Mouse (Mus musculus): ENCODE data around the gene Hspb7. TPM values are rescaled to one million over a fixed set of nuclear protein-coding genes. Genes with fewer than 3 reads are reported as not detected.

The Hspb7 gene
- polyA plus RNA-seq, 1 experiment from 2014 or later = 4.8 TPM

- H3K9ac ChIP-seq = no peak overlapping the region
- H3K4me2 ChIP-seq = 0 out of 2 replicates have a peak overlapping the region, but pooled peaks have one; percentile 8
- ATAC-seq (ENCODE audit: borderline replicate concordance, extremely low read depth, low FRiP score, low TSS enrichment) = peak; percentile 9; the same call in 1 of the 2 replicates
- H3K36me3 ChIP-seq = no peaks in the 10 kb centered on the region
- H3K27ac ChIP-seq = peak overlapping the region; percentile 54
- 0 out of 2 replicates have a peak overlapping the region, but pooled peaks have one; percentile 10 for H3K4me3 ChIP-seq
- H3K4me1 ChIP-seq = peaks cover 33% of the 10 kb centered on the region
- 51% methylated on average over 14 of the region's 14 CpGs for WGBS
- no peaks in the 10 kb centered on the region for H3K9me3 ChIP-seq
- H3K27me3 ChIP-seq = peaks cover 6% of the 10 kb centered on the region; the same call in 1 of the 2 replicates
Measured at GRCm38 (mm10) chr4:141421423-141421822, 844 bp downstream of the Hspb7 start.

GRCm38 (mm10) chr4:141422841-141423240 lies 2.3 kb downstream of the Hspb7 start:
- 79% methylated on average over 5 of the region's 5 CpGs for WGBS
- no peak for ATAC-seq (ENCODE audit: borderline replicate concordance, extremely low read depth, low FRiP score, low TSS enrichment)
- no peak overlapping the region for H3K9ac ChIP-seq

GRCm38 (mm10) chr4:141423288-141423687 lies 2.7 kb downstream of the Hspb7 start:
- ATAC-seq (ENCODE audit: borderline replicate concordance, extremely low read depth, low FRiP score, low TSS enrichment) = no peak
- Histone ChIP-seq H3K9ac (no peak overlapping the region), H3K9me3 (no peaks in the 10 kb centered on the region), H3K4me1 (peaks cover 42% of the 10 kb centered on the region), H3K36me3 (no peaks in the 10 kb centered on the region), H3K4me2 (no peak overlapping the region), H3K27ac (no peak overlapping the region), H3K4me3 (no peak overlapping the region), H3K27me3 (peaks cover 6% of the 10 kb centered on the region; the same call in 1 of the 2 replicates)
- WGBS = 79% methylated on average over 5 of the region's 5 CpGs

More at GRCm38 (mm10) chr4:141422841-141423240, 2.3 kb downstream of the Hspb7 start:
- no peak overlapping the region for H3K4me2 ChIP-seq
- no peaks in the 10 kb centered on the region for H3K36me3 ChIP-seq
- H3K27ac ChIP-seq = no peak overlapping the region
- peaks cover 42% of the 10 kb centered on the region for H3K4me1 ChIP-seq
- no peak overlapping the region for H3K4me3 ChIP-seq
- H3K9me3 ChIP-seq = no peaks in the 10 kb centered on the region
- peaks cover 6% of the 10 kb centered on the region; the same call in 1 of the 2 replicates for H3K27me3 ChIP-seq

GRCm38 (mm10) chr4:141423691-141424431 lies 3.3 kb downstream of the Hspb7 start:
- whole genome bisulfite sequencing = 80% methylated on average over 13 of the region's 13 CpGs
- Histone ChIP-seq H3K9me3 (no peaks in the 10 kb centered on the region), H3K27me3 (peaks cover 6% of the 10 kb centered on the region; the same call in 1 of the 2 replicates), H3K9ac (no peak overlapping the region), H3K27ac (no peak overlapping the region), H3K4me2 (no peak overlapping the region), H3K4me3 (no peak overlapping the region), H3K36me3 (no peaks in the 10 kb centered on the region), H3K4me1 (peaks cover 42% of the 10 kb centered on the region)
- ATAC-seq (ENCODE audit: borderline replicate concordance, extremely low read depth, low FRiP score, low TSS enrichment) = no peak

GRCm38 (mm10) chr4:141425484-141426479 lies 5.2 kb downstream of the Hspb7 start:
- 3% methylated on average over 35 of the region's 36 CpGs for WGBS
- H3K36me3 ChIP-seq = no peaks in the 10 kb centered on the region
- H3K27me3 ChIP-seq = peaks cover 1% of the 10 kb centered on the region; the same call in 1 of the 2 replicates
- peak; percentile 71 for ATAC-seq (ENCODE audit: borderline replicate concordance, extremely low read depth, low FRiP score, low TSS enrichment)
- H3K9me3 ChIP-seq = no peaks in the 10 kb centered on the region
- H3K4me3 ChIP-seq = peak overlapping the region; percentile 40
- peaks cover 30% of the 10 kb centered on the region for H3K4me1 ChIP-seq
- H3K4me2 ChIP-seq = peak overlapping the region; percentile 74
- peak overlapping the region; percentile 54 for H3K27ac ChIP-seq
- peak overlapping the region; percentile 33; the same call in 1 of the 2 replicates for H3K9ac ChIP-seq

- H3K9ac ChIP-seq = no peak overlapping the region
Measured at GRCm38 (mm10) chr4:141426796-141427745, 6.5 kb downstream of the Hspb7 start.

GRCm38 (mm10) chr4:141427921-141428320 lies 7.3 kb downstream of the Hspb7 start:
- Histone ChIP-seq H3K27me3 (no peaks in the 10 kb centered on the region; the same call in 1 of the 2 replicates), H3K36me3 (no peaks in the 10 kb centered on the region), H3K4me2 (no peak overlapping the region), H3K4me1 (peaks cover 20% of the 10 kb centered on the region), H3K9me3 (no peaks in the 10 kb centered on the region), H3K9ac (no peak overlapping the region), H3K4me3 (no peak overlapping the region), H3K27ac (no peak overlapping the region)
- ATAC-seq (ENCODE audit: borderline replicate concordance, extremely low read depth, low FRiP score, low TSS enrichment) = no peak
- 81% methylated on average over 13 of the region's 13 CpGs for WGBS

More at GRCm38 (mm10) chr4:141426796-141427745, 6.5 kb downstream of the Hspb7 start:
- H3K4me1 ChIP-seq = peaks cover 20% of the 10 kb centered on the region
- no peak overlapping the region for H3K4me3 ChIP-seq
- no peaks in the 10 kb centered on the region for H3K9me3 ChIP-seq
- no peaks in the 10 kb centered on the region; the same call in 1 of the 2 replicates for H3K27me3 ChIP-seq
- H3K4me2 ChIP-seq = no peak overlapping the region
- 52% methylated on average over 10 of the region's 10 CpGs for WGBS
- H3K36me3 ChIP-seq = no peaks in the 10 kb centered on the region
- no peak for ATAC-seq (ENCODE audit: borderline replicate concordance, extremely low read depth, low FRiP score, low TSS enrichment)
- no peak overlapping the region for H3K27ac ChIP-seq

GRCm38 (mm10) chr4:141429381-141429780 lies 8.8 kb downstream of the Hspb7 start:
- H3K4me2 ChIP-seq = no peak overlapping the region
- ATAC-seq (ENCODE audit: borderline replicate concordance, extremely low read depth, low FRiP score, low TSS enrichment) = no peak
- H3K27me3 ChIP-seq = no peaks in the 10 kb centered on the region; the same call in 1 of the 2 replicates
- no peak overlapping the region for H3K9ac ChIP-seq
- H3K36me3 ChIP-seq = no peaks in the 10 kb centered on the region
- H3K4me1 ChIP-seq = peaks cover 20% of the 10 kb centered on the region
- H3K4me3 ChIP-seq = no peak overlapping the region
- H3K27ac ChIP-seq = no peak overlapping the region
- H3K9me3 ChIP-seq = no peaks in the 10 kb centered on the region
- WGBS = 78% methylated on average over 6 of the region's 6 CpGs

- Histone ChIP-seq H3K4me1 (peaks cover 20% of the 10 kb centered on the region), H3K36me3 (no peaks in the 10 kb centered on the region), H3K9ac (no peak overlapping the region), H3K27me3 (no peaks in the 10 kb centered on the region; the same call in 1 of the 2 replicates), H3K9me3 (no peaks in the 10 kb centered on the region), H3K27ac (no peak overlapping the region), H3K4me3 (no peak overlapping the region), H3K4me2 (no peak overlapping the region)
- ATAC-seq (ENCODE audit: borderline replicate concordance, extremely low read depth, low FRiP score, low TSS enrichment) = no peak
- WGBS = 50% methylated on average over 9 of the region's 9 CpGs
Measured at GRCm38 (mm10) chr4:141429847-141430246, 9.3 kb downstream of the Hspb7 start.

GRCm38 (mm10) chr4:141430997-141431396 lies 10.4 kb downstream of the Hspb7 start:
- no peak overlapping the region for H3K4me2 ChIP-seq
- no peak overlapping the region for H3K9ac ChIP-seq
- WGBS = 43% methylated on average over 9 of the region's 9 CpGs
- H3K27me3 ChIP-seq = no peaks in the 10 kb centered on the region
- ATAC-seq (ENCODE audit: borderline replicate concordance, extremely low read depth, low FRiP score, low TSS enrichment) = no peak
- no peaks in the 10 kb centered on the region for H3K36me3 ChIP-seq
- no peak overlapping the region for H3K4me3 ChIP-seq
- H3K4me1 ChIP-seq = peaks cover 13% of the 10 kb centered on the region
- no peak overlapping the region for H3K27ac ChIP-seq
- H3K9me3 ChIP-seq = no peaks in the 10 kb centered on the region

- no peaks in the 10 kb centered on the region for H3K36me3 ChIP-seq
- no peak for ATAC-seq (ENCODE audit: borderline replicate concordance, extremely low read depth, low FRiP score, low TSS enrichment)
- no peaks in the 10 kb centered on the region for H3K27me3 ChIP-seq
- H3K9ac ChIP-seq = no peak overlapping the region
- no peak overlapping the region for H3K4me2 ChIP-seq
- no peak overlapping the region for H3K27ac ChIP-seq
- no peaks in the 10 kb centered on the region for H3K9me3 ChIP-seq
- no peaks in the 10 kb centered on the region for H3K4me1 ChIP-seq
- H3K4me3 ChIP-seq = no peak overlapping the region
- WGBS = 38% methylated on average over 14 of the region's 14 CpGs
Measured at GRCm38 (mm10) chr4:141432666-141433065, 12.1 kb downstream of the Hspb7 start.
